Mouse (Mus musculus): ENCODE results near the gene Chpt1.

DNA sequence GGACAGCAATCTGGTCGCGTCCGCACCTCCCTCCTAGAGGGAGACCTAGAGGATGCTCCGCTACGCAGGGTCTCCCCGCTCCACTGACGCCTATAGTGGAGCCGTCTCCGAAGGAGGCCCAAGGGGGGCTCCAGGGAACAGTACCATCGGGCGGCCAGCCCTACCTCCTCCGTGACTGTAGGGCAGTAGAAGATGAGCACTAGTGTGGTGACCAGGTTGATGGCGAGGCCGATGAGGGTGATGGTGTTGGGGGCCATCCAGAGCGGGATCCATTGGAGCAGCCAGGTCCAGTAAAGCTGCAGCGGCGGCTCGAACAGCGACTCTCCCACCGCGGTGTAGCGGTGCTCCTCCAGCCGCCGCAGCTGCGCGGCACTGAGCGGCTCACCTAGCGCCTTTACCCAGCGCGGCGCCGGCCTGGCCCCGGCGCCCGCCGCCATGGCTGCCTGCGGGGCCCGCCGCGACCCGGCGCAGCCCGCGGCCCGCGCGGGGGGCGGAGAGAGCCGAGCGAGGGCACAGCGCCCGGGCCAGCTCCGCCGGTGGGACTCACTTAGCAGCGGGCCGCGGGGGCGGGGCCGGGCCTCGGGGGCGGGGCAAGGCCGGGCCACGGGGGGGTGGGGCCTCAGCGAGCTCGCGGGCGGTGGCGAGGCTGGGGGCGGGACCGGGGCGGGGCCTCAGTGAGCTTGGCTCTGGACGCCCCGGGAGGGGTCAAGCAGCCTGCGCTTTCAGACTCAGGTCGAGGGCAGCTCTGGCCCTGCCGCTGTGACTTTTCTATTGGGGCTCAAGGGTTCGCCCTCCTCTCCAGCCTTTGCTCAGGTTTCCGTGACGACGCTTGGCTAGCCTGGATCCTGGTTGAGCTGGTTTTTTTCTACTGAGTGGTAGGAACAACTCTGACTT lies at the start of gene Chpt1:
- TF ChIP-seq POLR2A (IDR thresholded peaks at IDR 0.05; ENCODE audit: low read depth, low read length) (no peak), CTCF (IDR thresholded peaks at IDR 0.05; ENCODE audit: extremely low read depth, insufficient read depth, insufficient read length, insufficient replicate concordance) (no peak)
